Mouse (Mus musculus): ENCODE measurements around the gene Olfr339. TPM values are rescaled to one million over a fixed set of nuclear protein-coding genes. Genes with fewer than 3 reads are reported as not detected.

Gene Olfr339
- total RNA-seq (2023): not detected

DNA sequence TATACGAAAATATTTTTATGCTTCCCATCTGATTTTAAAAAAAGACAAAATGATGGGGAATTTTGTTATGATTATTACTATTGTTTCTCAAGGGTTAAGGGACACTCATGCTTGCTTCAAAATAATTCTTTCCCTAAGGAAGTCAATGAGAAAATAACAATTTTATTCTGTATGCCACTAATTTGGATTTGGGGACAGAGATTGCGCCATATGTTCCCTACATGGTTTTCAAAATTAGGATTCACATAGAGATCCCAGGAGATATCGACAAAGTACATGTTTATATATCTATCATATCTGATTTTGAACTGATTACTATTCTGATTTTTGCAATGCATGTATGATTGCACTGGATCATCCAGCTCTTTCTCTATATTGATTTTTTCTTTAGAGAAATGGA is at the start of gene Olfr339:
Olfr339 (plus strand) TSS at position 301 of the 400 bp plus-strand sequence.

DNA sequence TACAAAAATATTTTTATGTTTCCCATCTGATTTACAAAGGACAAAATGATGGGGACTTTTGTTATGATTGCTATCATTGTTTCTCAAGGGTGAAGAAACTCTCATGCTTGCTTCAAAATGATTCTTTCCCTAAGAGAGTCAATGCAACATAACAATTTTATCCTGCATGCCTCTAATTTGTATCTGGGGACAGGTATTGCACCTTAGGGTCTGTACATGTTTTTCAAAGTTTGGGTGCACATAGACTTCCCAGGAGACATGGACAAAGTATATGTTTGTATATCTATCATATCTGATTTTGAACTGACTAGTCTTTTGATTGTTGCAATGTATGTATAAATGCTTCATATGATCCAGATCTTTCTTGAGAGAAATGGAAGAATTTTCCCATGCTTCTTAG is 45.5 kb upstream of the Olfr339 start, which contains the start of gene Olfr338:
Olfr338 (plus strand) TSS at position 301 of the 400 bp plus-strand sequence.

DNA sequence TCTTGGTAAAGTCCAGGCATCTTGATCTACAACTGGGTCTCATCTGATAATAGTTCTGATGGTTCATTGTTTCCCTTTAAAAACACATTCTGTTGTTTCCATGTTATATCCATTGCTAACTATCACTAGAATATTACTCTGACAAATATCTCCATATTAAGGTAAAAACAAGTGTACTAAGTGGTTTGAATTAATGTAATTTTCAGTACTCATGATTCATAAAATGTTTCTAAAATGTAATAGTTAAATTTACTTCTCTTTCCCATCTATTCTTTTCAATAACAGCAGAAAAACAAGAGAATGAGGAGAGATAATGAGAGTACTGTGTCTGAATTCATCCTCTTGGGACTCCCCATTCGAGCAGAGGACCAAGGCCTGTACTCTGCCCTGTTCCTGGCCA is 33.5 kb downstream of the Olfr339 start, which contains the start of gene Olfr340:
Olfr340 (plus strand) TSS at position 301 of the 400 bp plus-strand sequence.

Other genes starting within 250 kb of the Olfr339 start
- gene Ptgs1, start 188.5 kb upstream of the Olfr339 start, total RNA-seq (2023): 1 to 10 TPM; 1.2 to 2.2 TPM
- gene Olfr338, start 45.4 kb upstream of the Olfr339 start, total RNA-seq (2023): not detected
- gene Olfr340, start 33.6 kb downstream of the Olfr339 start, total RNA-seq (2023): not detected
- not detected for gene Olfr341, start 63.5 kb downstream of the Olfr339 start, total RNA-seq (2023)
- not detected for gene Olfr342, start 106.1 kb downstream of the Olfr339 start, total RNA-seq (2023)
- not detected for gene Olfr344, start 147.7 kb downstream of the Olfr339 start, total RNA-seq (2023)
- gene Olfr345, start 221.1 kb downstream of the Olfr339 start, total RNA-seq (2023): not detected